1 mouse cellular context compared by ENCODE assay signal in the genomic region with DNA sequence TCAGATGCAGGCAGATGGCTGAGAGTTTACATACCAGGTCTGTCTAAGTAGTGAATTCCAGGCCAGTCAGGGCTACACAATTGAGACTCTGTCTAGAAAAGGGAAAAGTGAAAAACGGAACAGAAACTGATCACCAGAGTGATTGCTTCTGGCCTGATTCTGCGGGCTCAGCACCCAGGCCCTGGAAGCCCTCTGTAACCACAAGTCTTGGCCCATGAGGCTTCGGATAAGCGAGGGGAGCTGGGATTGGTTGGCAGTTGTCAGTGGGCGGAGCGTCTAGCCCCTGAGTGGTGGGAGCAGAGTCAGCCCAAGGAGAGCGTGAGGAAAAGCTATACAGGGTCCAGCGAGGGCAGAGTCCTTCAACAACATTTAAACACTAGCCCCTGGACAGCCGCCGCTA.
A peak's percentile ranks its signal among the peaks of the same experiment; 100 is the strongest.
TF ChIP-seq lines count a peak whose summit lies in the region.

No protein-coding gene starts in this region.

TF ChIP-seq in MEL, 35 proteins besides CTCF, POLR2A, EP300 and RAD21 (continued from another document):
- no peak for TF ChIP-seq CHD1 (IDR thresholded peaks at IDR 0.05; ENCODE audit: low read depth, low read length)
- TF ChIP-seq RCOR1 (IDR thresholded peaks at IDR 0.05; ENCODE audit: low read depth, low read length): peak; percentile 45
- no peak for TF ChIP-seq JUND (IDR thresholded peaks at IDR 0.05; ENCODE audit: low read depth, low read length)
- no peak for TF ChIP-seq ZNF384 (IDR thresholded peaks at IDR 0.05; ENCODE audit: low read depth, low read length)
- TF ChIP-seq MYB (IDR thresholded peaks at IDR 0.05; ENCODE audit: low read depth, low read length): no peak
- no peak for TF ChIP-seq HCFC1 (IDR thresholded peaks at IDR 0.05; ENCODE audit: low read depth, low read length)
- TF ChIP-seq ETS1 (IDR thresholded peaks at IDR 0.05; ENCODE audit: low read depth, low read length): 0 out of 2 replicates have a peak, but pooled peaks have one; percentile 22
- no peak for TF ChIP-seq SIN3A (IDR thresholded peaks at IDR 0.05; ENCODE audit: low read length)
- 0 out of 2 replicates have a peak, but pooled peaks have one; percentile 3 for TF ChIP-seq TAL1 (IDR thresholded peaks at IDR 0.05; ENCODE audit: low read length)
- TF ChIP-seq ZKSCAN1 (IDR thresholded peaks at IDR 0.05; ENCODE audit: low read depth, low read length): no peak
- no peak for TF ChIP-seq TBP (IDR thresholded peaks at IDR 0.05; ENCODE audit: low read depth, low read length)
- TF ChIP-seq MEF2A (IDR thresholded peaks at IDR 0.05; ENCODE audit: extremely low read depth, insufficient replicate concordance, low read depth, low read length, poor library complexity, severe bottlenecking): no peak
- no peak for TF ChIP-seq GABPA (IDR thresholded peaks at IDR 0.05; ENCODE audit: low read depth, low read length)
